Mouse (Mus musculus) gastrocnemius, adult 8-10 months (tissue): Measurements from ENCODE around the gene Nrde2. TPM values are rescaled to one million over a fixed set of nuclear protein-coding genes. Genes with fewer than 3 reads are reported as not detected.
A peak's percentile ranks its signal among the peaks of the same experiment; 100 is the strongest.

Experiments used
- DNase-seq, 2 experiments: peaks; one replicate each; pipeline ENCODE4 v3.0.0; 2022; ENCODE audit warnings: low spot score in 2 of 2
- total RNA-seq, 4 experiments: library from RNA; stranded (reverse); gene quantifications; 2 replicates each; pipeline ENCODE4 v1.2.4; 2022

Nrde2 gene
- total RNA-seq, 4 experiments from 2014 or later = 5.9 to 11.3 (median 9.4) TPM

GRCm38 (mm10) chr12:100180802-100181201, 21.3 kb upstream of the Nrde2 start:
- no peak for DNase-seq

DNA sequence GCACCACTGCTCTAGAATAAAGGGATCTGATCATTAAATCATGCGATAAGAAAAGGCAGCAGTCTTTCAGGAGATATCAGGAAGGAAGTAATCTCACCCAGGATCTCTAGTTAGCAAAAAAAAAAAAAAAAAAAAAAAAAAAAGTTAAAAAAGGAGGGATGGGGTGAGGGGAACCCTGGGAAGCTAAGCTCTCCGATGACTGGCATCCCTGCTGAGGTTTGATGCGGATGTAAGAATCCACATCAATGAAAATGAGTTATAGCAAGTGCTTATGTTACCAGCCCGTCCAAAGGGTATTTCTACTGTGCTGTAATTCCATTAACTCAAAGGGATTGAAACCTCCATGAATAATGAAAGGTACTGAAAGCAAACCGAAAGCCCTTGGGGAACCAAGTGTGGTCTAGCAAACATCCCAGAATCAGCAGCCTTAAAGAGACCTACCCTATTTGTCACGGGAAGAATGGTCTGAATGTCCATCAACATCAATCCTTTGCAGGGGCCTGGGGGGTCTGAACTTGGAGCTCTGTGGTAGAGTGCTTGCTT, 19.5 kb upstream of the Nrde2 start:
- no peak for DNase-seq

DNA sequence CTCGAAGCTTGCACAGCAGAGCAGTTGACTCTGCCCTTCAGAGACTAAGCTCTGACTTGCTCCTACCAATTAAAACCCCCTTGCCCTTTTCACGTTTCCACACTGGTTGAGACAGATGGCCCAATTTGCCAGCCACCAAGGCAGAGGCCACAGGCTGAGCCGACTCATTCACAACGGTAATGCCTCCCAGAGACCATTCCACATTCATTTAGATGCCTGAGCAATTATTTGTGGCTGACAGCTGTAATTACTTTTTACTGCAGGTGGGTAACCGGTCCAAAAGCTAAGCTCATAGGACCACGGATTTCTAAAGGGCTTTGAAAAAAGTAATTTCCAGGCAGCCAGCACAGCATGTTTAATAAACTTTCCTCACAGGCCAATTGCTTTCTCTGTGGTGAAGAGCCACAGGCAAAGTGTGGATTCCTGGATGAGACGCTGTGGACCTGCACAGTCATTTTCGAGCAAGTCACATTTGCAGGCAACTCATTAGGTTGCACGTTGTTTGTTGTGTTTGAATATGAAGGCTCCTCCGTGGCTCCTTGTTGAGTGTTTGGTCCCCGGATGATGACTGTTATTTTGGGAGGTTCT, 17.1 kb upstream of the Nrde2 start:
- no peak for DNase-seq

DNA sequence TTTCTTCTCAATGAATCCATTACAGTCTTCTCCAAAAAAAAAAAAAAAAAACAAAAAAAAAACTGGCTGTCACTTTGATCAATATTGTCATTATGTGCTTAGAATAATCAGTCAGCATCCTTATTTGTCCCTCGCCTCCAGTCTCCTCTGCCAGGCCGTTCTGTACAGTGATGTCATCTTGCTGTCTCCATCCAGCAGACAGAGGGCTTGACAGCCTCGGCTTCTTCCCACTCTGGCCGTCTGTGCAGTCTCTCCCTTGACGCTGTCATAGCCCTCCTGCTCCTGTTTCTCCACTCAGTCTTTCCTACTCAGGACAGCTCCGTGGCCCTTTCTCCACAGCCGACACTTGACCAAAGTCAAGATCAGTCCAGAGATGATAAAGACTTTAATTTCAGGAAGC, 13.0 kb upstream of the Nrde2 start:
- no peak for DNase-seq

DNA sequence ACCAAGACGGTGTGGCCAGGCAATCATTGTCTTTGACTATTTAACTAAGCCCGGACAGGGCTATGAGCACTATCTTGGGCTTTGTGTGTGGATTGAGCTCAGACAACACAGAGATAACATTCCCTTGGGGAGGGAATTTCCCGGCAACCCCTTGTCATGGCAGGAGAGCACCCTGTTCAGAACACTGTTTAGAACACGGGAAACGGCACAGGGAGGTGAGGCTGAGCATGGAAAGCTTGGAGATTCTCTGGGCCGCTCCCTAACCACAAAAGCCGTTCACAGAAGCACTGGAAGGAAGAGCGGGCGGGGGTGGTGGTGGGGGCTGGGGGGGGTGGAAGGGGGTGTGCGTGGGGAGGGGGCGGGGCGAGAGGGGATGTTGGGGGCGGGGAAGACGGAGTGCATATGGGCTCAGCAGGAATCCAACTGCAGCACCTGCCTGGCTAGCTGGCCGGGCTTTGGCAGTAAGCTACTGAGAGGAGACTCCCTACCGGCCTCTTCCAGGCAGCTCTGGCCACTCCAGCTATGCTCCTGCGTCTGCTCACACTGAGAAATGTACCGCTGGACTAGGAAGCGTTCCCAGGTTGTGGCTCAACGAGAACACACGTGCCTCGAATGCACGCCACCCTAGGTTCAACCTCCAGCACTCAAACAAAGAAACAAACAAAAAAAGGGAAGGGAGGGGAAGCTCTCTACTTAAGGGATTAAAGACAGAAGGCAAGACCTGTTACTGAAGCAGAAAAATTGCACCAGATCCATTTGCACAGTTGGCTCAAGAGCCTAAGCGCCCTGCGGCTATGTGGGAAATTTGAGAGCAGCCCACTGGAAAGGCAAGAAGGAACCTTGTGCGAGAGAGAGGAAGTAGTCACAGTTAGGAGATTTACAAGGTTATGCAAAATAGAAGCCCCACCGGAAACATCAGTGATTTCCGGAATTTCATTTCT, 8.7 kb upstream of the Nrde2 start:
- DNase-seq = peak; percentile 5 to 13

- DNase-seq = no peak
These were observed 8.0 kb upstream of the Nrde2 start for GRCm38 (mm10) chr12:100167502-100167901.

DNA sequence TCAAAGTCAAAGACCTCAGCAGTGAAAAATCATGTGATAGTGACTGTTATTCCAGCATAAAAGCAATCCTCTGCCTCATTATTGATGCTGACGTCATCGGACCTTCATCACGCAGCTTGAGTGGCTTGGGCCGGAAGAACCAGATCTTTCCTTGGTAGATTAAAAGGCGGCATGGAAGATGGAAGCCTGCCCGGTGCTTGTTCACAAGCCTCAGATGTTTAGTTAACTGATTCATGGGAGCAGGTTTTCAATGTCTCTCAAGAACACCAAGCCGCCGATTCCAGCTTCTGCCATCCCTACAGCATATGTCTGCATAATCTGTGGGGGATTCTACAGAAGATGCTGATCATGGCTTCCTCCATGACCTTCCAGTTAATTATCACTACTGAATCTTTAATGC, 7.5 kb upstream of the Nrde2 start:
- DNase-seq = no peak

- DNase-seq = no peak
These were observed 6.7 kb upstream of the Nrde2 start for GRCm38 (mm10) chr12:100166177-100166576.

DNA sequence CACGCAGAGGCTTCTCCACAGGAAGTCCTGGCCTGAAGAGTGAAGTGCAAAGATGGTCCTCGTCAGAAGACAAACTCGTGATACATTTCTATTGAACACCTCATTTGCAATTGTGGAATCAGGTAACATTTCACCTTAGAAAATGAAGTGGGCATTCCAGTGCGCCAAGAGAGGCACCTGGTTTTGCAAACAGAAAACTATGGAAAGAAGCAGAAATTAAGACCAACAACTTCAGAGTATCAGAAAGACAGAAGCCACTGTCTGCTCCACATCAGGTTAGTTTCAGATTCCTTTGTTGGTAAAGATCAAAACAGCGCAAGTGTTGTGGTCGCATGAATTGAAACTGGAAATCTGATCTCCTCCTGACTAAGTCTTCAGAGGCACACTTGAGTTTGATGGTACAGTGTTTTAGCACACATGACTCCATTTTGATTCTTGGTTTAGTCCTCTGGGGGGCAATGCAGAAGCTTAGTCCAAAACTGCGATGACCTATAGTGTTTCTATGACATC, 5.6 kb upstream of the Nrde2 start:
- DNase-seq = no peak

- DNase-seq = no peak
These were observed 7.0 kb downstream of the Nrde2 start for GRCm38 (mm10) chr12:100152466-100152865.

DNA sequence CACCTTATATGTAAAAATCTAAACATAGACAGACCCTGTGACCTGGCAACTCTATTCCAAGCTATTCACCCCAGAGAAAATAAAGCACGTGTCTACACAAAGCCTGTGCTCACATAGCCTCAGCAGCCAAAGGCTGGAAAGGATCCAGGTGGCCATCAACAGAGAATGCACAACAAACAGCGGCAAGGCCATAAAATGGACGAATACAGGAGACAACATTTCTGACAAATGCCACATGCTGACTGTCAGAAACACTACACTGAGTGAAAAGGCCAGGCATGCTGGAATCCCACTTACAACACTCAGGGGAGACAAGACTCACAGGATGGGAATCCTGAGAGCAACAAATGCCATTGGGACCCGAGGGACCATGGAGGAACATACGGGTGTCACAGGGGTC, 15.2 kb downstream of the Nrde2 start:
- DNase-seq = no peak

GRCm38 (mm10) chr12:100143737-100144136, 15.7 kb downstream of the Nrde2 start:
- no peak for DNase-seq

DNA sequence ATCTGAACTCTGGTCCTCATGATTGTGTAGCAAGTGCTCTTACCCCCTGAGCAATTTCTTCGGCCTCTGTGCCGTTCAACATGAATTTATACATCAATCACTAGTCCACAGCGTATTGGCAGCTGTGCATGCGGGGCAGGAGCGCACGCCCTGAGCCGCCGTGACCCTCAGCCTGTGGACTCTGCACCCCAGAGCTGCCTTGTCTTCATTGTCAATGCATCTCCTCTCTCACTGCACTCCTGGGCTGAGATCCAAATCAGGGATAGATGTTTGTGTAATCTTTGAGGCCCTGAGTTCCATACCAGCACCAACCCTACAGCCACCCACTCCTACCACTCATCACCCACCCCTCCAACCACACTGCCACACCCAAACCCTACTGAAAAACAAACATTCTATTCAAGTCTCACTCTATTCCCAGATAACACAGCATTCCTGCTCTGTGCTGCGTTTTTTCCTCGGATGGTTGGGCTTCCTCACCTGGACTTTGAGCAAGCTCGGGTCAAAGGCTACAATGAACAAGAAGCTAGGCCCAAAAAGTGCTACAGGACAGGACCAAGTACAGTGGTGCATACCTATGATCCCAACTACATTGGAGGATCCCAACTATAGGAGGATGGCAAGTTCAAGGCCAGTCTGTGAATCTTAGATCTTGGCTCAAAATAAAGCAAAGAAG, 16.5 kb downstream of the Nrde2 start:
- DNase-seq = no peak

DNA sequence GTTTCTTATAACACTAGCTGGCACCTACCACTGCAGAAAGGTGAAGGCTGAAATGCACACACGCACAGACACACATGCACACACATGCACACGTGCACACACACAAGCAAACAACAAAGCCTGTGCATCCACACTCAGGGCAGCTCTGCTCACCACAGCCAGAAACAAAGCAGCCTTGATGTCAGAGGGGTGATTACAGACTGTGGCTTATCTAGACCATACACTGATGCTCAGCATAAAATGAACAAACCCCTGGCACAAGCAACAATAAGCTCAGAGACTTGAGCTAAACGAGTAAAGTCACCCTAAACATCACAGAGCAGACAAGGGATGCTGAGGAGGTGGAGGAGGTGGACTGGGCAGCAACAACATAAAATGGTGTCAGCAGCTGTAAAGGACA, 24.3 kb downstream of the Nrde2 start:
- DNase-seq = no peak

GRCm38 (mm10) chr12:100134395-100134936, 25.0 kb downstream of the Nrde2 start:
- no peak for DNase-seq

GRCm38 (mm10) chr12:100131655-100132054, 27.8 kb downstream of the Nrde2 start:
- peak; percentile 32 to 34 for DNase-seq

DNA sequence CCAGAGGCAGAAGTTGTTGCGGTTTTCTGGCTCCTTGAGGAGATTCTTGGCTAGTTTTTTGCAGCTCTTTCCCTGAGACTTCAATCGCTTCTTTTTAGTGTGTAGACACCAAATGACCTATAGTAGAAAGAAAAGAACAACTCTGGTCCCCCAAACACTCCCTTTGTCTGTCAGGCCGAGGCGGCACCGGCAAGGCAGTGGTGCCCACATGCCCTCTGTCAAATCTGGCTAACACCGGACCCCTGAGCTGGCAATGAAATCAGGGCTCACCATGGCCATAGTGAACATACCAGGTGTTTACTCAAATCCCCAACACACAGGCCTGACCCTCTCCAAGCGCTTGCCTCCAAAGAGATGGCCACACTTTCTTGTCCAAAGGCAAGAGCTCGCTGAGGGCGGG, 28.3 kb downstream of the Nrde2 start:
- no peak for DNase-seq

- DNase-seq = no peak
These were observed 30.5 kb downstream of the Nrde2 start for GRCm38 (mm10) chr12:100128961-100129360.

DNA sequence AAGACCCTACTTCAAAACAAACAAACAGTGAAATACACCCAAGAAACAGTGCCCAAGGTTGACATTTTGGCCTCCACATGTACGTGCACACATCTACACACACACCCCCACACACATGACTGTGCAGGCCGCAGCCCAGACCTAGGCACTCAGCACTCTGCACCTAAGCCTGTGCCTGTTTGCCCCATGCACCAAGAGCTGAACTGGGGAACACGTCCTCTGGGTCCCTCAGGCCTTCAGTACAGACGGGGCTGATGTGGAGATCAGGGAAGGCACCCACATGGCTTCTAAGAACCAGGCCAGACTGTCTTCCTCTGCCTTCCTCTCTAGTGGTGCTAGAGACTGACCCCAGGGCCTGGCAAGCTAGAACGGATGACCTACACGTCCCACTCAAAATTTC, 30.9 kb downstream of the Nrde2 start:
- no peak for DNase-seq

DNA sequence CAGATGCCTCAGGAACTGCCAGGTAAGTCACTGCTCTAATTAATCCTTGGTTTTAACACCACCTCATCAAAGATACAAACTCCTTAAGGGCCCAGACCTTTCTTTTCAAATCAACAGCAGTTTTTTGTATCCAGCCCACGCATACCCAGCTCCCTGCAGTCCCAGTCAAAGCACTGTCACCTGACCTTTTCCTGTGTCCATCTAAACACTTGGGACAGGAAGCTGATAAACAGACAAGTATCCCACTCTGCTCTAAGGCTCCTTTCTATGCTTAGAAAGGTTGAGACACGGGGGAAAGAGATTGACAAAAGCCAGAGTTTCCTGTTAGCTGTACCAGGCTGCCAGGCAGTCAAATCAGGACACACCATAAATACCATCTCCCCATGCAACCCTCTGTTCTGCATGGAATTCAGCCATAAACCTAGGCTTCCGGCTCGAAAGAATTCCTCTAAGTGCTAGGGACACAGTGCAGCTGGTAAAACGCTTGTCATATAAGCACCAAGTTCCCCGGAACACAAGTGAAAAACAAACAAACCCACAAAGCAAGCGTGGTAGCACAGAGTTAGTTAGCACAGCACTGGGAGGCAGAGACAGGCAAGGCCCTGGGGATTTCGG, 31.5 kb downstream of the Nrde2 start:
- no peak for DNase-seq
